Mouse (Mus musculus) megakaryocyte-erythroid progenitor cell, adult 5-6 weeks (primary cell): Measurements from ENCODE around the gene Ccdc81. TPM values are rescaled to one million over a fixed set of nuclear protein-coding genes. Genes with fewer than 3 reads are reported as not detected.

ENCODE experiments used
- ATAC-seq: replicated peaks from 2 replicates; pipeline ENCODE4 v1.8.0; 2016; ENCODE audit warnings: mild to moderate bottlenecking, inconsistent platforms; ENCODE audit not compliant: severe bottlenecking, poor library complexity, low FRiP score, low TSS enrichment
- total RNA-seq, 2 experiments: library from RNA; stranded (forward) in 1 of 2; stranded (reverse) in 1 of 2; fragments of 200-1000, 215-1000 nt in 1 of 2; fragments of >200 nt in 1 of 2; fragmentation: Nextera tagmentation in 1 of 2; gene quantifications; 2 replicates each; pipeline ENCODE4 v1.2.3; 2014 to 2017

Gene Ccdc81
- total RNA-seq, 2 experiments from 2014 or later: not detected

DNA sequence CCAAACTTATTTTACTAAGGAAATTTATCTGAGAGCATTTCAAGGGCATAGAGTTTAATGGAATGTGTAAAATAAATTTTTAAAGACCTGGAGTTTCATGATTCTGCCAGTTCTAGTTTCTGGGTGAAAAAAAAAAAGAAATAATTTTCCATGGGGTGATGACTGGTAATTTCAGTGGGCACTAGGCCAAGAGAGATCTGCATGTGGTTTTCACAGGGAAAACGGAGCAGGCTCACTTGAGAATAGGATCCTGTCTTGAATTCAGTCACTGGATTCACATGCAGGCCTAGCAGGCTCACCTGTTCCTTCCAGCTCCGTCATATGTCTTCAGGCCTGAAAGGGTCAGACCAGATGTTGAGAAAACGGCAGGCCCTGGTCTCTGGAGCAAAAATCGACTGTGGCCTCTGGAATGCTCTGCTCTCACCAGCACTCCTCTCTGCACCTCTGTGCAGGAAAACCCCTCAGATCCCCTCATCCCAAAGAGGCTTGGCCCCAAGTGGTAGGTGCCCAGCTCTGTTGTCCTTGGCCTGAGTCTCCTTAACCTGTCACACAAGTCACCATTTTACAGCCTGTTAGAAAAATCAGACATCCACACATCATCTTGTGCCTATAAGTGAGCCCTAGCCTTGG is 74.9 kb downstream of the Ccdc81 start:
- no peak for ATAC-seq

Other genes starting within 250 kb of the Ccdc81 start
- 78.2 and 103 TPM in 2 replicates for gene Hikeshi, start 37.6 kb upstream of the Ccdc81 start, total RNA-seq (2014; fragmentation: Nextera tagmentation)
- gene Hikeshi, start 37.6 kb upstream of the Ccdc81 start, total RNA-seq (2017): 129 and 134 TPM in 2 replicates
- gene Eed, start 77.4 kb upstream of the Ccdc81 start, total RNA-seq (2014; fragmentation: Nextera tagmentation): 97.7 and 117 TPM in 2 replicates
- gene Eed, start 77.4 kb upstream of the Ccdc81 start, total RNA-seq (2017): 131 and 152 TPM in 2 replicates
- gene Picalm, start 226.6 kb upstream of the Ccdc81 start, total RNA-seq (2014; fragmentation: Nextera tagmentation): 282 and 330 TPM in 2 replicates
- 338 and 342 TPM in 2 replicates for gene Picalm, start 226.6 kb upstream of the Ccdc81 start, total RNA-seq (2017)